Mouse (Mus musculus): ENCODE measurements at regions not wholly inside any gene's neighbourhood (a gene's known extent, or its start where the extent isn't known, plus 50 kb on each side); places are given as distances from the start of the nearest gene placed in this dataset.

DNA sequence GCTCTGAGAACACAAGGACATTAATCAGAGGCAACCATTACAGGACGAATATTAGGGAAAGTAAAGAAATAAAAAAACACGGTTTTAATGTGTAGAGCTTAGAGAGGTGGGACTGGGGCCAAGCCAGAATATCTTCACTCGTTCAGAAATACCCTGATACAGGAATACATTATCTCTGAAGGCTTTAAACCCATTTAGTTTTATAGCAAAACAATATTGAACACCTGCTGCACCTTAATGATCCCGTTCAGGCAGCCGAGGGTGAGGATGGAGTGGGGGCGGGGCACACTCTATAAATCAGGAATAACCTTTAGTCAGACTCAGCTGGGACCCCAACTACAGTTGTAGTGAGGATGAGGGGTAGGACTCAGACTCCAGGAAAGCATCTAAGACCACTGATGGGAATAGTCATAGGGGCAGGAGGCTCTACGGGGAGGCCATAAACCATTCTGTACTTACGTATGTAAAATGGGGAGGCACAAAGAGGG, 508.0 kb upstream of the Adam5 start:
- DNase-seq, result no peak

DNA sequence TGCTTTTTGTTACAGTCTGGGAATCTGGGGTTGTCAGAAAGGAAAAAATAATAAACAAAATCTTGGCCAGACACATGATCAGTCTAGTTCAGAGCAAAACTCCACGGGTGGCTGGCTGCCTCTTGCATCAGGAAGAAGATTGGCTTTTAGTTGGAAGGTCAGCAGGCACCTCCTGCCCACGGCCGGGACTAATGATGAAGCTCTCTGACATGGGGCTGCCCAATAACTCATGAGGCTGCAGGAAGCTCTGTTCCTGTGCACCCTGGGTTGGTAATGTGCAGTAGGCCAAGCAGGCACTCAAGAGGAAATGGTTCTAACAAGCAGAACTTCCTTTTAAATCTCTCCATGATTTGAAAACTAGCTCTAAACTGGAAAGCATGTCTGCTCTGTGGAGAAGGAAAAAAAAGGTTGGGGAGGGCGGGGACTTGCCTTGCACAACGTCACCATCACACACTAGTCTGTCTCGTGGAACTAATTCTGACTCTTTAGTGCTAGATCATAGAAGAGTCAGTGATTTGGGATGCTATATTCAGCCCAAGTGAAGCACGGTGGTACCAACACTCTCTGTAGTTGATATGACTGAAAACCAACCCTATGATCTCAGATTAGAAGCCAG, 507.1 kb upstream of the Adam5 start:
- peak; percentile 18 for DNase-seq

DNA sequence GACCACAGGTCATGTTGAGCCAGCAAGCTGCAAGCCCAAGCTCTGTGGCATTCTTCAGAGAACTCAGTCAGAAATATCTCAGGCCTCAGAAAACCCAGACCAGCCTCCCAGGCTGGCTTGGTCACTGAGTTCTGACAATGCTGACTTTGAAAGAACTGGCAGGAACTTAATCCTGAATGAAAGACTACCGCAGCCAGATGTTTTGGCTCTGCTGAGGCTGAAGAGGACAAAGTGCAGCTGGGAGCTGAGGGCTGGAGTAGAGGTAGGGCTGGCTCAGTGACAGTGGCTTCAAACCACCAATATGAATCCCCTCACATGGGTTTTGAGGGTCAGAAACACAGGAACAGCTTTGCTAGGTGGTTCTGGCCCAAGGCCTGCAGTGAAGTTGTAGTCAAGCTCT, 505.6 kb upstream of the Adam5 start:
- no peak for DNase-seq

- DNase-seq, result no peak
These were observed 504.1 kb upstream of the Adam5 start for GRCm38 (mm10) chr8:25328318-25328717.

- no peak for DNase-seq
These were observed 502.8 kb upstream of the Adam5 start for GRCm38 (mm10) chr8:25326930-25327329.

DNA sequence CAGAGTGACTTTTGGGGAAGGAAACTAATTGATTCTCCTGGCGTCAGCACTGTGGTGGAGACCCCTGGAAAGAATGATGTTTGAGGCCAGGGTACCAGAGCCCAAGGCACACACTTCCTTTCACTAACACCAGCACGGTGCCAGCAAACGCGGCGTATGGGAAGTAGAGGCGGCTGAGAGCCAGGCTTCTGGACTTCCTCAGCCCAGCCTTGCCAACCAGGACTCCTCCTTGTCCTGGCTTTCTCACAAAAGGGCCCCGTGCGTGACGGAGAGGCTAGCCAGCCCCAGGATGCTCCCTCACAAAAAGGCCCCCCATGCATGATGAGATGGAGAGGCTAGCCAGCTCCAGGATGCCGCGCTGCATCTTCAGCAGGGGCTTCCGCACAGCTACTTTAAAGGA, 502.1 kb upstream of the Adam5 start:
- no peak for DNase-seq

- no peak for DNase-seq
These were observed 500.6 kb upstream of the Adam5 start for GRCm38 (mm10) chr8:25324731-25325130.

- DNase-seq, result no peak
These were observed 499.7 kb upstream of the Adam5 start for GRCm38 (mm10) chr8:25323643-25324420.

DNA sequence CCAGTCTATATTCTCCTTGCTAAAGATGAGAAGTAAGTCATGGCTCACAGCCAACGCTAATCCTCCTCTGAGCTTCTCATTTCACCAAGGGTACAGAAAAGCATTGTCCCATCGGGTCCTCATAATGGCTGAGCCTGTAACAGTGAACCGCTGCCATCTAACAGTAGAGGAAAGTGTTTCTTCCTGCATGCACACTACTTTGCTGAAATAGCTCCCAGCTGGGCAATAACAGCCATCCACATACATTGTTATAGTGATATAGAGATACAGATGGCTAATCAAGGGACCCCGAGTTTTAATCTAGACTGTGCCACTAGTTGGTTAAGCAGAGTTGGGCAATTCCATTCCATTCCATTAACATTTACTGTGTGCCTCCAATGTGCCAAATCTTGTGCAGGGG, 492.2 kb upstream of the Adam5 start:
- no peak for DNase-seq

GRCm38 (mm10) chr8:25311811-25312533, 487.8 kb upstream of the Adam5 start:
- no peak for DNase-seq

GRCm38 (mm10) chr8:25307956-25308355, 483.8 kb upstream of the Adam5 start:
- no peak for DNase-seq

DNA sequence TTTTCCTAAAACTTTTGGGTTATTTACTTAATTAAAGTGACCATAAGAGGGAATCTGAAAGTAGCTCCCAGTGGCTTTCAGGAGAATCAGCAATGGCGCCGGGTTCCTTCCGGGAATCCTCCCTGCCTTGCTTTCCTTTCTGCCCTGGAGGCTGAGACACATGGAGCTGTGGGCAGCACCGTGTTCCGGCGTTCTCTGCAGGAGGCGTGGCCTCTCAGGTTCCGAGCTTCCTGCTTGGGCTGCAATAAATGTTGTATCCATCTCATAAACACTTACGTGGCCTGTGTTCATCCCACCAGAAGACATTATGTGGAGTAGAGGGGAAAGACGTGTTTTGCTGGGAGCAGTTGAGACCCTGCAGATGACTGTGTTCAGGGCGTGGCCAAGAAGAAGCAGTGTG, 483.3 kb upstream of the Adam5 start:
- DNase-seq, result no peak

DNA sequence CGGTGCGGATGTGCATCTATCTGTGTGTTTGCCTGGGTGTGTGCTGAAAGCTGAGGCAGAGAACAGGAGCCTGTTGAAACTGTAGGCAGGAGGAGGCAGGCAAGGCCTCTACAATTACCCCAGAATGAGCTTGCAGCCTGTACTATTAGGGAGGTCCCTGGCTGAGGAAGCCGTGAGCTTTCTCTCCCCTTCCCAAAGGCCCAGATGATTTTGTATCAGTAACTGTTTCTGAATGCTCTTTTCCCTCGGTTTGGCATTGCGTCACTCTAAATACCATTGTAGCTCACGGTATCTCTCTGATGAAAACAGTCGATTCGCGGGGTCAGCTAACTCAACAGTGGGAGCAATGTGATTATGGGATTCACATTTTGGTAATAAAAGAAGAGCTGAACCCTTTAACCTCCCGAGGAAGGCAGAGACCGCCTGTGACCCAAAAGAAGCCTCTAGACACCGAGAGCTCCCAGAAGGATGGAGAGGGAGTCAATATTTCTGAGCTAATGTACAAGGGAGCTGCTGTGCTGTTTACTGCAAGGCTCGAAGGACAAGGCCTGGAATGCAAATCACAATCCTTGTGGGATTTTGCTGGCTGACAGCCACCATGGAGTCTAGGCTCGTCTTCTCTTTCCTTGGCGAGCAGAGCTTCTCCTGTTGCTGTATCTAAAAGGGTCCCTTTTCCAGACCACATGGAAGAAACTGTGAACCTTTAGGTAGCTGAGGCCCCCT, 482.8 kb upstream of the Adam5 start:
- peak in 1 of 2 experiments; percentile 25 for DNase-seq

Measured in adrenal gland, postnatal 36 days (tissue).